Mouse (Mus musculus) cerebellum, postnatal 10 days (tissue): ENCODE data around the gene Galm.
A peak's percentile ranks its signal among the peaks of the same experiment; 100 is the strongest.

Experiments used
- DNase-seq, 2 experiments: peaks; one replicate each; pipeline ENCODE4 v3.0.0; 2021; ENCODE audit warnings: mixed read lengths in 2 of 2

Galm gene

DNA sequence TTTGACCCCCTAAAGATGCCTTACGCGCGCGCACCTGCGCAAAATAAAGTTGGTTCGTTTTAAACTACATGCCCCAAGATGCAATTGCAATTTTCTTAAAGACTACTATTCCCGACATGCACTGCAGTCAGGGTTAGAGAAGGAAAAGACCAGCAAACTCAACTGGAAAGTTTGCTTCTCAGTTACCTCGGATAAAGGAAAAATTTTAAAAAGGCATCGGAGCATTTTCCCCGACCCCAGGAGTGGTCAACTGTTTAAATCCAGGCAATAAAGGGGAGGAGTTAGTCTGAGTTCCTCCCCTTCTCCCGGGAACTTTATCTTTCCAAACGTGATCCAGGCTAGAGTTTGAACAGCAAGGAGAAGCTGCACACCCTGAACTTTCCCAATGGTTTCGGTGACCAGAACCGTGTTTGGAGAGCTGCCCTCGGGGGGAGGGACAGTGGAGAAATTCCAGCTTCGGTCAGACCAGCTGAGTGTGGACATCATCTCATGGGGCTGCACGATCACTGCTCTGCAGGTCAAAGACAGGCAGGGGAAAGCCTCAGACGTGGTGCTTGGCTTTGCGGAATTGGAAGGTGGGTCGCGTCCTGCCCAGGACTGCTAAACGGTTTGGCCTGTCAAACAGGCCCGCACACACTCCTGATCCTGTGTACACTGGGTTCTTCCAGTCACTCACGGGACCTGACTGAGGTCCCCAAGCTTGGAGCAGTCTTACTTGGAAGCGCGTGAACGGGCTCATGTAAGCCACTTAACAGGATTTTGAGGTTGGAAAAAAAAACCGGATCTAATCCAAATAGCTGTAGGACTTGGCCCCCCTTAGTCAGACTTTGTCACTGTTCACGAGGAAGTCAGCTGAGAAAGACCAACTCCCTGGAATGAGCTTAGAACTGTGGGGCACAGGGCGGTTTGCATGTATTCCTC, at the start of gene Galm:
Galm (plus strand) TSS at position 141 of the 921 bp plus-strand sequence.
- DNase-seq: peak; percentile 54 to 56

DNA sequence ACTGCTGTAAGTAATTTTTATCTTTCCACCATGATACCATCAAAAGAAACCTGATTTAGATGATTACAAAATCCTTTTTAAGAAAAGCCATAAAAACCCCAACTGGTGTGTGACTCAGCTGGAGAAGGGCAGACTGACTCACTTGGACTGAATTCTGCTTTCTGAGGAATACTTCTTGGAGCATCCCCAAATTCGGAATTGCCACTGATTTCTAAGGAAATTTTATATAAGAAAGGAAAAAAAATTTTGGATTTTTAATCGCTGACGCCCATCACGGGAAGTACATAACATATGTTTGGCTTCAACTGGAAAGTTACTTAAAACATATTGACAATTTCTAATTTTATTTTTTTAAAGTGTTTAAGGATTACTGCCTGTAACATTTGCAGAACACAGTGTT, 48.5 kb upstream of the Galm start:
- no peak for DNase-seq

DNA sequence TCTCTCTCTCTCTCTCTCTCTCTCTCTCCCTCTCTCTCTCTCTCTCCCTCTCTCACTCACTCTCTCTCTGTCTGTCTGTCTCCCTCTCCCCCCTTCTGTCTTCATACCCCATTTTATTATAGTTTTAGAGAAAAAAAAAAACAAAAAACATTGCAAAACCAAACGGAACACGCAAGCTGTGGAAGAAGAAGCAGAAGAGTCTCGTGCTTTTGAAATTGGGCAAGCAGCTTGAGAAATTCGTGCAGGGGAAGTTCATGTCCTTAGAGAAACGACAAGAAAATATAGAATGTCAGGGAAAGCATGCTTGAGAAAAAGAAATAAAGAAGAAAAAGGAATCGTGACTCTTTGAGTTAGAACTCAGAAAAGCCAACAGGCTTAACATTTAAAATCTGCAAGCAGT, 44.0 kb upstream of the Galm start:
- DNase-seq: no peak

DNA sequence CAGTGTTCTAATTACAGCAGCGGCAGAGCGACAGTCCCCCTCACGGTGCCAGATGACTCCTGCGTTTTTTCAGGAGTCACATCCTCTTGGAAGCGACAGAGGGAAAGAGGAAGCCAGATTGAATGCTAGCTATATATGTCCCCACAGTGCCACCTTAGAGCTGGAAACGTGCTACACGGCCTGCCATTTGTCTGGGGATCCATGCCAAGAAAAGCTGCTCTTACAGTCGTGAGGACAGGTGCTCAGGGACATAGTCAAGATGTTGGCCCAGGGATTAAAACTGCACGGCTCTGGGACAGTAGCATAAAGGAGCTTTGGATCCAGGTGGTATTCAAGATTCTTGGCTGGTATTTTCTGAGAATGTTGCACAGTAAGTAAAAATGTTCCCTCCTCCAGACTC, 42.8 kb upstream of the Galm start:
- DNase-seq: peak; percentile 31 to 36

DNA sequence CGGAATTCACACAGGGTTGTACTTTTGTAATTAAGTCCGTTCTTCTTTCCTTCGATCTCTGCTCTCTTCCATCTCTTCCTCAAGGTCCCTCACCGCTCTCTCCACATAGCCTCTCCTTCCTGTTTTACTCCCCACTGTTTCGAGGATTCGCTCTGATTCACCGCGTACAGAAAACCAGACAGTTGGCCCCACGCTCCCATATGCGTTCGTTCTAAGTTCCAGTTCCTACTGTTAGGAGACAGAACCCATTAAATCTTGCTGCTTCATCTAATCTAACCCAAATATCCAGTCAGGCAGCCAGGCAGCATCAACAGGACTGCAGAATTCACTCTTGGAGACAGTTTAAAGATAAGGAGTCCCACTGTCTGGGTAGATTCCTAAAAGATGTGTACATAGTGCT, 40.7 kb upstream of the Galm start:
- DNase-seq: no peak

DNA sequence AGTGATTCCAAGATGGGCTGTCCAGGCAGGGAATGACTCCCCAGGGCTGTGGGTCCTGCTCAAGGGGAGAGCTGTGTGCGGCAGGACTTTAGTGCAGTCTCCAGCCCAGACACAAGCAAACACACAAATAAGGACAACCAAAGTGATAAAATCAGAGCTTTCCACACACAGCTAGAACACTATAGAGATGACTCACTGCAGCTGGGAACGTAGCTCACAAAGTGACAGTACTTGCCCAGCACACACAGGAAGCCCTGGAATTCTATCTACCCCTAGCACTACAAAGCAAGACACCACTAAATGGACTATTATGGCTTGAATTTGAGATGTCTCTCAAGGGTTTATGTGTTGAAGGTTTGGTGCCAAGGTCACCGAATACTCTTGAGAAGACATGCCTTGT, 39.1 kb upstream of the Galm start:
- no peak for DNase-seq

DNA sequence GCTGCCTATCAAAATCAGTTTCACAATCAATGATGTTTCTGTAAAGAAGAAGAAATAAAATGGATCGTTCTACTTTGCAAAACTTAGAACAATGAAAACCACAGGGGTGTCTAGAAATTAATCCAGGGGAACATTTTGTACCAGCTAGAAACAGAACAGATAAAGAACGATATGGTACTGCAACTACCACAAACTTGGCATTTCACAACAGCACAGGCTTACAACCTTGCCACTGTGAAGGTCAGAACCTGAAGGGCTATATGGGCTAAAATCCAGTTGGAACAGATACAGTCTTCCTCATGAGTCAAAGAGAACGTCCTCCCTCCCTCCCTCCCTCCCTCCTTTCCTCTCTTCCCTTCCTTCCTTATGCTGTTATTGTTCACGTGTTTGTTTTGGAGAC, 36.7 kb upstream of the Galm start:
- no peak for DNase-seq

DNA sequence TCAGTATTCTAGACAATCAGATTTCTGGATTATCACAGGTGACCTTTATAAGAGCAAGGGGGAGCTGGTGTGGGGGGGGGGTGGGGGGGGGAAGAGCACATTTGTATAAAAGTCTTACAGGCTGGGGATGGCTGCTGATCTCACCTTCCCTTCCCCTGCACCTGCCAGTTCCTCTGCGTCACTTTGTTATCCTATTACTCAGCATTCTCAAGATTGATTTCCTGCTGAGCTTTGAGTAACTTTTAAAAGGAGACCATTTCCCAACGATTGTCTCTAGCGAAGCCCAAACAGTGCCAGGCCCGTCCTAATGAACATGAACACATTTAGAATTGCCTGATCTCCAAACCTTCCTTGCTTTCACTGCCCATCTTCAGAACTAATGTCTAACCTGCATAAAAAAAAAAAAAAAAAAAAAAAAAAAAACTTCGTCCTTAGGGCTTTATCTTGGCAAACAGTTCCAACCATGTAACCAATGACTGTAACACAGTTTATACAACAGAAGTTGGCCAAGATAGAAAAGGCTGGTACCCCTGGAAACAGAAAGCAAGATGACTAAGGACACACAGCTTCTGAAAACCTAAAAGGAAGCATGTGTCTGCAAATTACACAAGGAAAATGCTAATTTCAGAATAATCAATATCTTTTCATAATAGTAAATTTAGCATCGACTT, 35.3 kb upstream of the Galm start:
- DNase-seq: no peak

DNA sequence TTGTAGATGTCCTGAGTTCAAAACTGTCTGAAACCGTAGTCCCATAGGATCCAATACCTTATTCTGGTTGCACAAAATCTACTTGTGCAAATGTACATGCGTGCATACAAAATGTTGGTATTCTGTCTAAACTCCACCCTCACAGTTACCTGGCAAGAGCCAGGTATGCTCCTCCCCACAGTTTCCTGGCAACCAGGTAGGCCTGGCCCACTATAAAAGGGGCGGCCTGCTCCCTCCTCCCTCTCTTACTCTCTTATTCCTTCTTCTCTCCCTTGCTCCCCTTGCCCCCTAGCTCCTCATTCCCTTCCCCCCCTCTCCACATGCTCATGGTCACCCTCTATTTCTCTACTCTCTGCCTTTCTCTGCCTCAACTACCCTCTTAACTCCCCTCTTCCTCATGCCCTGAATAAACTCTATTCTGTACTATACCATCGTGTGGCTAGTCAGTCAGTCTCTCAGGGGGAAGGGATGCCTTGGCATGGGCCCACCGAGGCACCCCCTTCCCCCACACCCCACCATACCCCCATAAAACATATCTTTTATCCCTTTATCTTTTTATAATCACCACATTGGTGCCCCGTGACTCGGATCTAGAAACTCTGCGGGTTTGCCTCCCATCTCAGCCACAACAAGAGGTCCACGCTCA, 31.9 kb upstream of the Galm start:
- DNase-seq: no peak

DNA sequence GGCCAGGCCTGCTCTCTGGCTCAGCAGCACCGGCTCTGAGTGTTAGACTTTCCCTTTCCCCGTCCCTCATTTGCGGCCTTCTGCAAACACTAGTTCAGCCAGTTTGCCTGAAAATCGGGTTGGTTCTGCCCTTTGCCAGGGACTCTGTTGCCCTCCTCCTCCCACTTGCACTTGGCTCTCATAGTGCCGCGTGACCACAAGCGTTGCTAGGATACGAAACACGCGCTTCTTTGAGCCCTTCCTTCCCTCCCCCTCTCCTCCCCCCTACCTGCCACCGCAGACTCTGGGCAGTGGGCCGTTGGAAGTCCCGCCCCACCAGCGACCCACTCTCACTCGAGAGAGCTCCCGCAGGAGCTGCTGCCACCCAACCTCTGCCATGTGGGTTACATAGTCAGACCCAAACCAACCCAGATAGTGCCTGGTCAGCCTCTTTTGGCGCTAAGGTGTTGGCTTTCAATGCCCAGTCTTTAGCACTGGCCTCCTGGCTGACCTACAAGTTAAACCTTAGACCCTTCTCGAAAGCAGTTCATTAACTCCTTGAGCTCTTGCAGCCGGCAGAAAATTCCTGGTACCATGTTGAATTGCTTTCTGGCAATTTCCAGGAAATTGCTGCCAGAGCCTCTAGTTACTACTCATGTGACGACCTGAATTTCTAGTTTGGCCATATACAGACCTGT, 31.1 kb upstream of the Galm start:
- peak; percentile 73 to 78 for DNase-seq

DNA sequence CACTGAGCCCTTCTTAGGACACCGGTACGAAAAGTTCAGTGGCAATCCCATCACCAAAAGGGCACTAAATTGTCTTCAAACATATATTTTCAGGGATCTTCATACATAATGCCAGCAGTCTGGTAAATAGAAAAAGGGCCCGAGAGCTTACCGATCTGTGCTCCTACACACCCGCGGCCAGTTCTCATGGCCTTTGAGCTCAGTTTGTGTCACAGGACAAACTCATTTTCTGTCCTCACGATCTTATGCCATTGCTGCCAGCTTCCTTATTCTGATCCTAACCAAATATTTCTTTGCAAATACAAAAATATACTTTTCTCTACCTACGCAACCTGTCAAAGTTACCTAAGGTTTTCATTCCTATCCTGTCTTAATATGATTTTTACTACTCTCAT, 30.6 kb upstream of the Galm start:
- DNase-seq: no peak

DNA sequence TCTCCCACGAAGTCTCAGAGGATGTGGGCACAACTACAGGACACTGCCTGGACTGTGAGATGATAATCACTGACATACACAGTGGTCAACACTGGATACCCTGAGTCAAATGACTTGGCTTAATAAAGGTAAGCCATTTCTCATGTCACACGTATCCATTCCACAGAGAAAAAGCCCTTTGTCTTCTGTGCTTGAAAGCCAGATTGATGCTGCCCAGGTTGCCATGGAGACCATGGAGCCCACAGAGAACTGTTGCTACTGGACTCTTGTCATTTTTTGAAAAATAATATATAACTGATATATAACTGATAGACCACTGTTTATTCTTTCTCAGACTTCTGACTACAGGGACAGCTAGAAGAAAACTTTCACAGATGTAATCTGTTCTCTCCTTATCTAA, 30.1 kb upstream of the Galm start:
- DNase-seq: peak; percentile 20 to 36

DNA sequence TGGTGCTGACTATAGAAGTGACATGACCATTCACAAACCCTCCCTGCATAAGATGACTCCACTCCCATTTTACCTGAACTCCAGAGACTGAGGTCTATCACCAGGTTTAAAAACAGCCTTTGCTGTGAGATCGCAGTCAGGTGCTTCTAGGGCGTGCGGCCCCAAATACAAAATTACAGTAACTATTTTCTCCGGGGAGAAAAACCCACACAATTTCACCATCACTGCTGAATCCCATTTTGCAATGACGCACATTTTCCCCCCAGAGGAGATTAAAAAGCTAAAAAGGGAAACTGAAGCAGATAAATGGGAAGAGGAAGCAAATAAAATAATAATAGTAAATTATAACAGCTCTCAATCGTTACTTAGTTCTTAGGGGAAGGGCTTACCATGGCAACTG, 27.4 kb upstream of the Galm start:
- DNase-seq: no peak

DNA sequence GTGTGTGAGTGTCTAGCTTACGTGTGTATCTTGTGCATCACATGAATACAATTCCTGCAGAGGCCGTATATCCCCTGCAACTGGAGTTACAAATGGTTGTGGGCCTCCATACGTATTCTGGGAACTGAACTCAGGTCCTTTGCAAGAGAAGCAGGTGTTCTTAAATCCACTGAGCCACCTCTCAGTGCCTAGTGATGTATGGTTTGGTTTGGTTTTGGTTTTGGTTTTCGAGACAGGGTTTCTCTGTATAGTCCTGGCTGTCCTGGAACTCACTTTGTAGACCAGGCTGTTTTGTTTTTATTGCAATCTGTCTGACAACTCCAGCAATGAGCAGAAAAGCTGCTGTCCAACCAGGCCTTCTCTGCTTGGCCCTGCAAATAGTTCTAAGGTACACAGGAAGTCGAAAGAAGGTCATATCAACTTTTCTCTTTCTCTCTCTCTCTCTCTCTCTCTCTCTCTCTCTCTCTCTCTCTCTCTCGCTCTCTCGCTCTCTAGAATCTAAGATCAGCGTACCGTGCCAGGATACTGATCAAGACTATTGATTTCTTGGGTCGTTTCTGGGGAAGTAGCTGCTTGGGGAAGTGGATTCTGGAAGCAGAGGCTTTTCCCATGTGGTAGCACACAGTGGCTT, 21.8 kb upstream of the Galm start:
- DNase-seq: no peak

DNA sequence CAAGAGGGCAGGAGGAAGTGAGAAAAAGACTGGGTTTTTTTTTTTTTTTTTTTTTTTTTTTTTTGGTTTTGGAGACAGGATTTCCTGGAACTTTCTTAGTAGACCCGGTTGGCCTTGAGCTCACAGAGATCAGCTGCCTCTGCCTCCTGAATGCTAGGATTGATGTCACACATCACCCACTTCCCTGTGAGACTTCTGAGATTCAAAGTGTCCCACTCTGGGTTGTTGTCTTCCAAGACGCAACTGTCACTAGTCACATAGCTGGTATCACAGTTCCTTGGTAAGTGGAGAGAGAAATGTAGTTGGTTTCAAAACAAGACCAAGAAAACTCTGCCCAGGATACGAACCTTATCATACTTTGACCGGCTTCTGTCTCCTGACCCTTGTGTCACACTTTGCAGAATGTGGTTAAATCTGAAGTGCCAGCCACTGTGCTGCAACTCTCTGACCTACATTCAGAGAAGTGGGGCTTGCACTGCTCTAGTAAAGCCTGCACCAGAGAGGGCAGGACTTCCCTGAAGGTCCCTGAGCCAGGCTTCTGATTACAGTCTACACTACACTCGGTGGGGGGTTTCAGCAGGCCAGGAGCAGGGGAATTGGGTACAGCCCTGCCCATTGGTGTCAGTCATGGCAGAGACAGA, 14.5 kb upstream of the Galm start:
- no peak for DNase-seq

DNA sequence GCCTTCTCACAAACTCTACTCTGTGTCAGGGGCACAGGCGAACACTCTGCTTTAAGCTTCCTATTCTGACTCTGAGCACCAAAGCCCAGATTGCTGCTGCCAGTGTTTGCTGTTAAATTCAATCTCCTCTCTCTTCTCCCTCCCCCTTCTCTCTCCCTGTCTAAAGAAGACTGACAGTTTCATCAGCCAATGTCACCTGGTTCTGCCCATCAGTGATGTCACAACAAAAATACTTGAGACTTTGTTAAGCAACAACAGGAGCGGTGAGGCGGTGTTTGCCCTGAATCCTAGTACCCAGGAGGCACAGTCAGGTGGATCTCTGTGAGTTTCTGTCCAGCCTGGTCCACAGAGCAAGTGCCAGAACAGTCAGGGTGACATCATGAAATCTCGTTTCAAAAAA, 13.8 kb upstream of the Galm start:
- no peak for DNase-seq

DNA sequence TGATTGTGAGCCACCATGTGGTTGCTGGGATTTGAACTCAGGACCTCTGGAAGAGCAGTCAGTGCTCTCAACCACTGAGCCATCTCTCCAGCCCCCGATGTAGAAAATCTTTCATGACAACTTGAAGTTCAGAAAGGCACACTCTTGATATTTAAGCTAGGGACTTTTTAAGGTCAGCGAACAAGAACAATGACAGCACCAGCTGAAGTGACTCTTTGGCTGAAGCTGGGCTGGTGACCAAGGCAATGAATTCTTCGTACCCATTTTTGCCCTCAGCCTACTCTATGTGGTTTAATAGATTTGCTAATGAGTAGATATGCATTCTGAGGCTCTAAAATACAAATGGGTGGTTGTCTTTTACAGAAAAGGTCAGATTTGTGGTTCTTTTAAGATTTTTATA, 6.9 kb upstream of the Galm start:
- no peak for DNase-seq

DNA sequence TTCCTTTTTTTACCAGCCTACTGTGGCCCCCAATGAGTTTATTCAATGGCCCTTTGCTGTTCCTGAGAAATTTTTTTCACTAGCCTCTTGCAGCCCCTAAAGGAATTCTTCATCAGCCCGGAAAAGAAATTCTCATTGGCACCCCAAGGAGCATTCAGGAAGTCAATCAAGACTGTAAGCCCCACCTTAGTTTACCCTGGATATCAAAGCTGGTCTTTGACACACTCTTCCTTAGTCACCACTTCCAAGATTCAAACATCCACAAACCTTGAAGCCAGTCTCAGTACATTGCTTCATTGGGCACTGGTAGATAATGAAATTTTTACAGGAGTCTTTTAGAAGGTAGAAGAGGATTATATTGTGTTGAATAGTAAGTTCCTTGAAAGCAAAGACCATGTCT, 5.4 kb upstream of the Galm start:
- DNase-seq: no peak

DNA sequence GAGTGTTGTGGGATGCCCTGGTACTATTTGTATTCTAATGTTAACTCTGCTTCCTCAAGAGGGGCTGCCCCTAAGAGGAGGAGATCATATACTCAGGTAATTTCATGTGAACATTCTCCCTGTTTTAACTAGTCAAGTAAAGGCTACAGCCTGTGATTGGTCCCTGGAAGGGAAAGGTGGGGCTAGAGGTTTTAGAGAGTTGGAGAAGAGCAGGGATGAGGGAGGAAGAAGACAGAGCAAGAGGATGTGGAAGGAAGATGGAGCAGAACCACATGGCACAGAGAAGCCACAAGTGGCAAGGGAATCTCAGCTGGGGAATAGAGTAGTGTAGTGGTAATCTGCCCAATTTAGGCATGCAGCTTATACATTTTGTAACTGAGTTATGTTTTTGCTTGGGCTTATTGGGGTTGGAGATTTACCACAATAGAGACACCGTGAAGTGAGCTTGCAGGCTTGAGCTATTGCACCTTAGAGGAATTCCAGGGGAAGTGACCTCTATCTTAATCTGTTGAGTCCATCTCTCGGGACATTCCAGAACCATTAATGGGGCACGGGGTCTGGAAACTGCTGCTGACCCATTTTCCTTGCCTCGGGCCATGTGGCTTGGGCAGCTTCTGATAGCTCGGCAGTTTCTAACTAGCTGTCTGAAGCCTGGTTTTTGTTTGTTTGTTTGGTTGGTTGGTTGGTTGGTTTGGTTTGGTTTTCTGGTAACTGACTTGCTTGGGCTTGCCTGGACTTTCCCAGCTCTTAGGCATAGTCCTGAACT, 2.1 kb upstream of the Galm start:
- no peak for DNase-seq

DNA sequence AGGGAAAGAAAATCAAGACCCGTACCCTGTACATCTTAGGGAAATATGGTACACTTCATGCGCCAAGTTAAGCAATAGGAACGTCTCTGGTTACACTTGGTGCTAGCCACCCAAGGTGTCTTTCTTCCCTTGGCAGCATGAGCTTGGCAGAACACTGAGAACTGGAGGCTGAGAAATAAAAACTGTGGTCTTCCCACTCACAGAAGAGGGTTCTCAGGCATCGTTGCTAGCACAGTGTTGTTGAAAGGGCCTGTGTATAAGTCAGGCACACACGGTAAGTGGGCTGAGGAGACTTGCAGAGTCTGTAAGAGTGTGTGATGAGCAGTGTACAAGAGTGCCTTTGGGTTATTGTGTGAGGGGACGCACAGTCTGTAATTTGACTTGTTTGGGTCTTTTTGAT, 1.1 kb upstream of the Galm start:
- no peak for DNase-seq

DNA sequence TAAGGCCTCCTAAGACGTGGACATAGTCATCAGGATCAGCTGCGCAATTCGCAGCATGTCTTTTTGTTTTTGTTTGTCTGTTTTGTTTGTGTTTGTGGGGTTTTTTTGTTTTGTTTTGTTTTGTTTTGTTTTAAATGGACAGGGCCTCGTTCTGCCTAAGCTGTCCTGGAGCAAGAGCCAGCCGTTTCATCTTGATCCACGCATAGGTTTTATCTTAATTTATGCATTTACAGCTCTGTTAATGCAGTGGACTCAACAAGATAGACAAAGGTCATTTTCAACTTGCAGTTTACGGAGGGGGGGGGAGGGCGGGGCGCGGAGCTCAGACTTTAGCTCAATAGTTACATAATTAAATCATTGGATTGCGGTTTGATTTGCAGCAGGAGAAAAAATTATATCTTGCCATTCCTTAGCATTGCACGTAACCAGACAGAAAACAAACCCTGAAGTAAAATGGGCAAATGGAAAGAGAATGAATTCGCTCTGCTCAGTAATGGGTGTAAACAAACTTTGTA, 1.3 kb downstream of the Galm start:
- DNase-seq: no peak
